Mouse (Mus musculus) thymus, adult 18-20 months (tissue): ENCODE measurements around the gene Meis1.

ENCODE experiments used
- DNase-seq, 2 experiments: peaks; one replicate each; pipeline ENCODE4 v3.0.0; 2022; ENCODE audit warnings: mixed read lengths in 2 of 2

Meis1 gene

GRCm38 (mm10) chr11:18989669-18990243 is 29.0 kb downstream of the Meis1 start:
- DNase-seq = no peak

GRCm38 (mm10) chr11:18988637-18989263 is 30.0 kb downstream of the Meis1 start:
- no peak for DNase-seq

GRCm38 (mm10) chr11:18983813-18984212 is 35.0 kb downstream of the Meis1 start:
- no peak for DNase-seq

- DNase-seq = no peak
These were observed 35.5 kb downstream of the Meis1 start for GRCm38 (mm10) chr11:18983294-18983693.

GRCm38 (mm10) chr11:18982331-18982730 is 36.5 kb downstream of the Meis1 start:
- DNase-seq = no peak

GRCm38 (mm10) chr11:18981367-18981766 is 37.4 kb downstream of the Meis1 start:
- DNase-seq = no peak

GRCm38 (mm10) chr11:18980615-18981014 is 38.2 kb downstream of the Meis1 start:
- DNase-seq = no peak

GRCm38 (mm10) chr11:18975087-18975486 is 43.7 kb downstream of the Meis1 start:
- no peak for DNase-seq

- no peak for DNase-seq
These were observed 45.0 kb downstream of the Meis1 start for GRCm38 (mm10) chr11:18973808-18974207.

- DNase-seq = no peak
These were observed 45.8 kb downstream of the Meis1 start for GRCm38 (mm10) chr11:18972968-18973367.

GRCm38 (mm10) chr11:18971551-18971950 is 47.2 kb downstream of the Meis1 start:
- DNase-seq = no peak

GRCm38 (mm10) chr11:18969920-18970336 is 48.9 kb downstream of the Meis1 start:
- no peak for DNase-seq

GRCm38 (mm10) chr11:18964418-18964817 is 54.4 kb downstream of the Meis1 start:
- DNase-seq = no peak

- DNase-seq = no peak
These were observed 55.3 kb downstream of the Meis1 start for GRCm38 (mm10) chr11:18963202-18964136.

- DNase-seq = no peak
These were observed 59.3 kb downstream of the Meis1 start for GRCm38 (mm10) chr11:18959465-18959864.

GRCm38 (mm10) chr11:18957805-18958770 is 60.7 kb downstream of the Meis1 start:
- no peak for DNase-seq

GRCm38 (mm10) chr11:18957097-18957804 is 61.5 kb downstream of the Meis1 start:
- no peak for DNase-seq

- DNase-seq = no peak
These were observed 62.8 kb downstream of the Meis1 start for GRCm38 (mm10) chr11:18955969-18956368.

GRCm38 (mm10) chr11:18954852-18955251 is 63.9 kb downstream of the Meis1 start:
- no peak for DNase-seq

- no peak for DNase-seq
These were observed 64.9 kb downstream of the Meis1 start for GRCm38 (mm10) chr11:18953892-18954291.

GRCm38 (mm10) chr11:18948600-18949295 is 70.0 kb downstream of the Meis1 start:
- DNase-seq = no peak
